Comparison of ENCODE assay signal across 8 mouse cellular contexts in the genomic region with DNA sequence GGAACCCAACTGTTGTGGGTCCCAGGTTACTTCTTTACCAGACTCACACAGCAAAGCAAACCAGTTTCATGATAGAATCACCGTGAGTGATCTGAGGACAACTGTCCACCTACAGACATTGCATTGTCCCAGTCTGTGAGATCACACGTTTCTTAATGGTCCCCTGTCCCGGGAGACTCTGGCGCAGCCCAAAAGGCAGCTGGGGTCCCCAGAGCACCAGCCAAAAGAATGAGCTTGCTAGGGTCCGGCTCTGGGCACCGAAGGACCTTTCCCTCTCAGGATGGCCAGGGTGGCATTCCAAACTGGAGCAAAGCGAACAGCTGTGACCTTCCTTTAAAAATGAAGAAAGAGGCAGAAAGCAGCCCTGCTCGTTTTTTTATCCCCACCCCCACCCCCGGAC. TPM values are rescaled to one million over a fixed set of nuclear protein-coding genes. Genes with fewer than 3 reads are reported as not detected.
DNase-seq lines count a peak whose midpoint lies in the region; ATAC-seq lines count a peak whose summit lies in the region.

A gene (plus strand): TSS at position 381 of the 400 bp plus-strand sequence.

- H3K4me1 ChIP-seq in megakaryocyte, embryonic 14.5 days, result peaks cover 4% of the 10 kb centered on the region; the same call in 1 of the 2 replicates
- H3K4me1 ChIP-seq in heart, embryonic 15.5 days (replicated peaks), result peaks cover 20% of the 10 kb centered on the region

- no peak for ATAC-seq in megakaryocyte, adult 5-6 weeks (ENCODE audit: poor library complexity, severe bottlenecking)
- ATAC-seq in heart, embryonic 15.5 days (replicated peaks; ENCODE audit: insufficient number of reproducible peaks, insufficient read depth, low FRiP score, low read depth), result no peak
- ATAC-seq in activated CD4-positive, CD25-positive, alpha-beta regulatory T cell, adult 4 months, result no peak

- DNase-seq in embryo, embryonic 11.5 days (ENCODE audit: low read depth, low spot score), result peak; percentile 4
- no peak for DNase-seq in embryo, embryonic 10 days (ENCODE audit: low spot score)
- peak; percentile 5 to 21 for DNase-seq in lung, postnatal 4 days
- DNase-seq in left cerebral cortex, adult 9 months (ENCODE audit: low spot score in 2 of 2), result no peak

- peaks cover 8% of the 10 kb centered on the region for H3K27me3 ChIP-seq in megakaryocyte, embryonic 14.5 days (replicated peaks)
- H3K27me3 ChIP-seq in heart, embryonic 15.5 days, result peaks cover 32% of the 10 kb centered on the region

- H3K27ac ChIP-seq in heart, embryonic 15.5 days, result no peak within 1 kb of the TSS

- peak within 1 kb of the TSS; percentile 65 for H3K4me3 ChIP-seq in megakaryocyte, embryonic 14.5 days (replicated peaks)
- H3K4me3 ChIP-seq in heart, embryonic 15.5 days, result peak within 1 kb of the TSS; percentile 50

- peak within 1 kb of the TSS; percentile 22 for H3K9ac ChIP-seq in heart, embryonic 15.5 days

- peak within 1 kb of the TSS; percentile 93 for H3K4me2 ChIP-seq in heart, embryonic 15.5 days

- H3K9me3 ChIP-seq in megakaryocyte, embryonic 14.5 days, result no peaks in the 10 kb centered on the region
- no peaks in the 10 kb centered on the region for H3K9me3 ChIP-seq in heart, embryonic 15.5 days (replicated peaks)

- H3K36me3 ChIP-seq in megakaryocyte, embryonic 14.5 days (replicated peaks; ENCODE audit: low read length), result no peaks in the 10 kb centered on the region
- H3K36me3 ChIP-seq in heart, embryonic 15.5 days, result no peaks in the 10 kb centered on the region

- WGBS in heart, embryonic 15.5 days, result 2% methylated on average over 9 of the region's 9 CpGs

RNA-seq across cellular contexts. Expression of the gene that starts here (rescaled TPM):
- 0.44 and 2.0 TPM in 2 replicates for polyA plus RNA-seq in megakaryocyte, embryonic 14.5 days (2012; ENCODE audit: insufficient read depth, low replicate concordance)
- total RNA-seq in megakaryocyte, adult 5-6 weeks (2015), result 0.36 and 0.73 TPM in 2 replicates
- 0.98 TPM in 1 of 2 replicates, not detected in the other for total RNA-seq in megakaryocyte, adult 5-6 weeks (2017)
- polyA plus RNA-seq in heart, embryonic 15.5 days (2015; fragmentation: Nextera tagmentation; extraction: Ambion mirVana), result 9.8 and 11.8 TPM in 2 replicates
- polyA plus RNA-seq in activated CD4-positive, CD25-positive, alpha-beta regulatory T cell, adult 4 months (2017; shearing (Covaris generic)), result under 1 TPM in 1 of 2 experiments, not detected in 1; 0.36 TPM

Comparison
In these comparisons a context has a peak if more than half of its experiments do, and no peak if none do; other contexts are left out.
1. DNase-seq: peak in embryo, embryonic 11.5 days (single experiment) and lung, postnatal 4 days (2 of 2); none in embryo, embryonic 10 days (single experiment) and left cerebral cortex, adult 9 months (0 of 2).